Mouse (Mus musculus): ENCODE measurements around the gene Zmynd10.

Gene Zmynd10

DNA sequence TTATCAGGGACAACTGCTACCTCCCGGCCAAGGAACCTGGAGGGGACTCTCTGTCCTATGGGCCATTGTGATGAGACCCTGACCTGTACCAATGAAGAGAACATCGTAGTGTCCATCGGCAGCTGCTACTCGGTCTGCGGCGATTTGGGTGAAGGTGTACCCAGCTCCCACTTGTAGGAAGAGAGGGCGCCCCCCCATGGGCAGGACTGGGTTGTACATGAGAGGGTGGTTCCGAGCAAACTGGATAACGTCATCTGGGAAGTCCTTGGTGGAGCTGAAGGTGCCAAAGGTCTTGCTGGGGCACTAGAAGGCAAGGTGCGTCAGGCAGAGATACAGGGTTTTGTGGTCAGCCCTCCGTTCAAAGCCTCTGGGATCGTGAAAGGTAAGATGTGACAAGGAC lies 53.6 kb downstream of the Zmynd10 start:
- DNase-seq (ENCODE audit: low read depth, low spot score) = no peak
